Mouse (Mus musculus): ENCODE results near the gene Emc7.

Gene Emc7

GRCm38 (mm10) chr2:112476554-112476953 is 21.8 kb downstream of the Emc7 start:
- no peak for DNase-seq (ENCODE audit: low read depth, low spot score)

GRCm38 (mm10) chr2:112480669-112481068 is 25.9 kb downstream of the Emc7 start, which contains the start of gene Chrm5:
Gene Chrm5 (minus strand): TSS chr2:112480769.
- no peak for DNase-seq (ENCODE audit: low read depth, low spot score)

- no peak for DNase-seq (ENCODE audit: low read depth, low spot score)
Observed at GRCm38 (mm10) chr2:112481564-112481963, 26.8 kb downstream of the Emc7 start.

GRCm38 (mm10) chr2:112482533-112483333 is 27.9 kb downstream of the Emc7 start:
- DNase-seq (ENCODE audit: low read depth, low spot score), result no peak

- no peak for DNase-seq (ENCODE audit: low read depth, low spot score)
Observed at GRCm38 (mm10) chr2:112483334-112483651, 28.5 kb downstream of the Emc7 start.

- no peak for DNase-seq (ENCODE audit: low read depth, low spot score)
Observed at GRCm38 (mm10) chr2:112484886-112485285, 30.1 kb downstream of the Emc7 start.

- DNase-seq (ENCODE audit: low read depth, low spot score), result no peak
Observed at GRCm38 (mm10) chr2:112490483-112491196, 35.8 kb downstream of the Emc7 start.

GRCm38 (mm10) chr2:112491629-112492028 is 36.8 kb downstream of the Emc7 start:
- no peak for DNase-seq (ENCODE audit: low read depth, low spot score)

- DNase-seq (ENCODE audit: low read depth, low spot score), result no peak
Observed at GRCm38 (mm10) chr2:112492431-112492855, 37.6 kb downstream of the Emc7 start.

GRCm38 (mm10) chr2:112492856-112493538 is 38.2 kb downstream of the Emc7 start, which contains the start of gene Aven:
Gene Aven (plus strand): TSS chr2:112492964.
- peak; percentile 36 for DNase-seq (ENCODE audit: low read depth, low spot score)

GRCm38 (mm10) chr2:112493539-112494260 is 38.9 kb downstream of the Emc7 start:
- peak; percentile 16 for DNase-seq (ENCODE audit: low read depth, low spot score)

- no peak for DNase-seq (ENCODE audit: low read depth, low spot score)
Observed at GRCm38 (mm10) chr2:112497851-112498250, 43.1 kb downstream of the Emc7 start.

GRCm38 (mm10) chr2:112501209-112501608 is 46.4 kb downstream of the Emc7 start:
- peak; percentile 20 for DNase-seq (ENCODE audit: low read depth, low spot score)

GRCm38 (mm10) chr2:112503978-112504377 is 49.2 kb downstream of the Emc7 start:
- no peak for DNase-seq (ENCODE audit: low read depth, low spot score)

- no peak for DNase-seq (ENCODE audit: low read depth, low spot score)
Observed at GRCm38 (mm10) chr2:112506841-112507435, 52.1 kb downstream of the Emc7 start.

- no peak for DNase-seq (ENCODE audit: low read depth, low spot score)
Observed at GRCm38 (mm10) chr2:112507444-112507843, 52.6 kb downstream of the Emc7 start.

GRCm38 (mm10) chr2:112510140-112510539 is 55.3 kb downstream of the Emc7 start:
- DNase-seq (ENCODE audit: low read depth, low spot score), result peak; percentile 69

- DNase-seq (ENCODE audit: low read depth, low spot score), result no peak
Observed at GRCm38 (mm10) chr2:112513036-112513435, 58.2 kb downstream of the Emc7 start.

GRCm38 (mm10) chr2:112516728-112517127 is 61.9 kb downstream of the Emc7 start:
- no peak for DNase-seq (ENCODE audit: low read depth, low spot score)

- DNase-seq (ENCODE audit: low read depth, low spot score), result no peak
Observed at GRCm38 (mm10) chr2:112517218-112517617, 62.4 kb downstream of the Emc7 start.

GRCm38 (mm10) chr2:112518541-112518940 is 63.7 kb downstream of the Emc7 start:
- DNase-seq (ENCODE audit: low read depth, low spot score), result no peak

Measured in c-Kit-negative CD71-positive TER-119-positive erythroid progenitor cells, embryonic 14.5 days (primary cell).